Mouse (Mus musculus) limb, embryonic 15.5 days (tissue): ENCODE measurements around the gene Cd82. TPM values are rescaled to one million over a fixed set of nuclear protein-coding genes. Genes with fewer than 3 reads are reported as not detected.
A peak's percentile ranks its signal among the peaks of the same experiment; 100 is the strongest.

Source experiments
- ATAC-seq: fragments of 200-750 bp; cut with Nextera tagmentation; 2 replicates; pipeline ENCODE4 v1.8.0; 2017; ENCODE audit warnings: low read depth, moderate TSS enrichment; ENCODE audit not compliant: insufficient number of reproducible peaks, low FRiP score, low TSS enrichment
- H3K27ac ChIP-seq: fragments of 300-500 bp; sonication (generic); 2 replicates; pipeline ENCODE4 v1.5.1; 2015; ENCODE audit warnings: moderate library complexity, mild to moderate bottlenecking, inconsistent platforms
- H3K27me3 ChIP-seq: fragments of 300-500 bp; sonication (generic); 2 replicates; pipeline ENCODE4 v1.6.1; 2015; ENCODE audit warnings: inconsistent platforms
- H3K36me3 ChIP-seq: fragments of 300-500 bp; sonication (generic); 2 replicates; pipeline ENCODE4 v1.6.1; 2015; ENCODE audit warnings: inconsistent platforms
- H3K4me1 ChIP-seq: fragments of 300-500 bp; sonication (generic); 2 replicates; pipeline ENCODE4 v1.6.1; 2015; ENCODE audit warnings: inconsistent platforms
- H3K4me2 ChIP-seq: fragments of 300-500 bp; sonication (generic); 2 replicates; pipeline ENCODE4 v1.6.1; 2015; ENCODE audit warnings: mild to moderate bottlenecking, inconsistent platforms
- H3K4me3 ChIP-seq: fragments of 300-500 bp; sonication (generic); 2 replicates; pipeline ENCODE4 v1.5.1; 2015; ENCODE audit warnings: mild to moderate bottlenecking, inconsistent platforms
- H3K9ac ChIP-seq: fragments of 300-500 bp; sonication (generic); 2 replicates; pipeline ENCODE4 v1.6.1; 2015; ENCODE audit warnings: inconsistent platforms
- H3K9me3 ChIP-seq: fragments of 300-500 bp; sonication (generic); 2 replicates; pipeline ENCODE4 v1.6.1; 2016; ENCODE audit warnings: inconsistent platforms
- WGBS: fragments of 180-500 bp; shearing (Covaris S2); methylation state at CpG from one replicate; pipeline ENCODE4 v1.1.7; 2015; 5-methylcytosine and 5-hydroxymethylcytosine counted together
- polyA plus RNA-seq: library from polyadenylated mRNA; unstranded; fragments of >200 nt; fragmentation: Nextera tagmentation; extraction: Ambion mirVana; gene quantifications from 2 replicates; pipeline ENCODE4 v1.2.1, GENCODE M21; 2015

Cd82 gene
- polyA plus RNA-seq, 1 experiment from 2014 or later: 51.4 TPM

DNA sequence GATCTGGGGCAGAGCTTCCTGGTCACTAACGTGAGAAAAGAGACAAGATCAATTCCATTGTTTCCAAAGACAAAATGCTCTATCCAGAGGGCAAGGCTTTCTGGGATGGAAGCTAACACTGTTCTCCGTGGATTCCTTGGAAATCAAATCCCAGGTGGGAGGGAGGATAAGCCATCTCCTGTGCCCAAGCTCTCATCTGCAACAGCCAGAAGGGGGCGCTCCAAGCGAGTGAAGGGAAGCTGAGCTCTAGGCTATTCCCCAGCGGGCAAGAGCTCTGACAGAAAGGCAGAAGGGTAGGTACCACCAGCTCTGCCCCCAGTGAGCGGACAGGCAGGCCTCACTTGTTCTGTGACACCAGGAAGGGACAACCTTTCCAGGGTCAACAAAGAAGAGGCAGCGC lies 41.6 kb downstream of the Cd82 start:
- 26% methylated on average over 7 of the region's 7 CpGs for WGBS
- ATAC-seq: no peak
- Histone ChIP-seq H3K4me2 (no peak overlapping the region), H3K36me3 (no peaks in the 10 kb centered on the region), H3K9ac (no peak overlapping the region), H3K9me3 (no peaks in the 10 kb centered on the region), H3K4me1 (peaks cover 22% of the 10 kb centered on the region; the same call in 1 of the 2 replicates), H3K4me3 (no peak overlapping the region), H3K27me3 (no peaks in the 10 kb centered on the region), H3K27ac (no peak overlapping the region)

GRCm38 (mm10) chr2:93419971-93420370 lies 43.0 kb downstream of the Cd82 start:
- H3K9ac ChIP-seq: no peak overlapping the region
- 80% methylated on average over 12 of the region's 12 CpGs for WGBS

GRCm38 (mm10) chr2:93418396-93418795 lies 44.5 kb downstream of the Cd82 start:
- no peak overlapping the region for H3K9ac ChIP-seq
- 0 out of 2 replicates have a peak, but pooled peaks cover 11% of the 10 kb centered on the region for H3K27me3 ChIP-seq
- no peaks in the 10 kb centered on the region for H3K9me3 ChIP-seq
- H3K36me3 ChIP-seq: no peaks in the 10 kb centered on the region
- H3K4me2 ChIP-seq: no peak overlapping the region
- H3K4me3 ChIP-seq: no peak overlapping the region
- no peak overlapping the region for H3K27ac ChIP-seq
- no peak for ATAC-seq
- H3K4me1 ChIP-seq: peaks cover 10% of the 10 kb centered on the region; the same call in 1 of the 2 replicates
- WGBS: 9% methylated on average over 8 of the region's 8 CpGs

More at GRCm38 (mm10) chr2:93419971-93420370, 43.0 kb downstream of the Cd82 start:
- H3K36me3 ChIP-seq: no peaks in the 10 kb centered on the region
- ATAC-seq: no peak
- H3K4me2 ChIP-seq: no peak overlapping the region
- no peak overlapping the region for H3K4me3 ChIP-seq
- no peak overlapping the region for H3K27ac ChIP-seq
- H3K9me3 ChIP-seq: no peaks in the 10 kb centered on the region
- H3K4me1 ChIP-seq: peaks cover 12% of the 10 kb centered on the region; the same call in 1 of the 2 replicates
- 0 out of 2 replicates have a peak, but pooled peaks cover 7% of the 10 kb centered on the region for H3K27me3 ChIP-seq

DNA sequence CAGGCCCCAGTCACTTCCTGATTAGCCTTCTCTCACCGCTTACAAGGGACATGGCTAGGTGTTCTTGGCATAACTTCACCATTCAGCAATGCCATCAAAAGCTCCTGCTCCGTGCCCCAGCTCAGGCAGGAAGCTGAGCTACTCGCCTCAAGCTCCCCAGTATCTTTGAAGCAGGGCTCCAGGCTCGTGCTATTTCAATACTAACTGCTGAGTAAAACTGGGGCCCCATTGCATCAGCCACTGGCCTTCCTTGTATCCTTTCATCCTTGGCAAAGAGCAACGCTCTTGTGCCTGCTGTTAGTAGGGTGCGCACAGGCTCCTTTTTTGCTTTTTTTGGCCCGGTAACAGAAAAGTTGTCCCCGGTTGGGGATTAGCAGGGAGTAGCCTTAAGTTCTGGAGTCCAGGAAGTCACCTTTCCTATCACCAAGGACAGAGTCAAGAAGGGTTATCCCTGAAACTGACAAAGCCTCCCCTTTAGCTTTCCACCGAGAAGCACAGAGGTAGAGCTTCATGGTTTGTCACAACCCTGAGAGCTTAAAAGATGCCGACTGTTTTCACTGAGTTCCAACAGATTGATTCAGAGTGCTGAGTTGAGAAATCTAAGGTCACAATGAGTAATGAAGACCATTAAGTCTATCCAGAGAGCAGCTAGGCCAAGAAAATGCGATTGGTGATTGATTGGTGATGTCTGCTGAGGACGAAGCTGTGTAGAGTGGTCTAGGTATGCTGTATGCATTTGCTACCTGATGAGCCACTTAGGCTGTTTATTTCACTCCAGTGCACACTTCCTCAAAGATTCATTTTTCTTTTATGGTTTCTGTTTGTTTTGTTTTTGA lies 45.8 kb downstream of the Cd82 start:
- Histone ChIP-seq H3K27me3 (peaks cover 16% of the 10 kb centered on the region; the same call in 1 of the 2 replicates), H3K9me3 (no peaks in the 10 kb centered on the region), H3K4me1 (peaks cover 10% of the 10 kb centered on the region; the same call in 1 of the 2 replicates), H3K36me3 (no peaks in the 10 kb centered on the region), H3K4me2 (no peak overlapping the region), H3K27ac (no peak overlapping the region), H3K4me3 (no peak overlapping the region), H3K9ac (no peak overlapping the region)
- 73% methylated on average over 12 of the region's 12 CpGs for WGBS
- no peak for ATAC-seq

- peaks cover 10% of the 10 kb centered on the region; the same call in 1 of the 2 replicates for H3K4me1 ChIP-seq
- no peaks in the 10 kb centered on the region for H3K36me3 ChIP-seq
- ATAC-seq: 0 out of 2 replicates have a peak, but pooled peaks have one; percentile 9
- H3K27ac ChIP-seq: no peak overlapping the region
- WGBS: 34% methylated on average over 5 of the region's 5 CpGs
- H3K4me3 ChIP-seq: no peak overlapping the region
- H3K27me3 ChIP-seq: peaks cover 19% of the 10 kb centered on the region; the same call in 1 of the 2 replicates
- H3K4me2 ChIP-seq: no peak overlapping the region
- H3K9me3 ChIP-seq: no peaks in the 10 kb centered on the region
- no peak overlapping the region for H3K9ac ChIP-seq
Observed at GRCm38 (mm10) chr2:93415281-93415680, 47.7 kb downstream of the Cd82 start.

DNA sequence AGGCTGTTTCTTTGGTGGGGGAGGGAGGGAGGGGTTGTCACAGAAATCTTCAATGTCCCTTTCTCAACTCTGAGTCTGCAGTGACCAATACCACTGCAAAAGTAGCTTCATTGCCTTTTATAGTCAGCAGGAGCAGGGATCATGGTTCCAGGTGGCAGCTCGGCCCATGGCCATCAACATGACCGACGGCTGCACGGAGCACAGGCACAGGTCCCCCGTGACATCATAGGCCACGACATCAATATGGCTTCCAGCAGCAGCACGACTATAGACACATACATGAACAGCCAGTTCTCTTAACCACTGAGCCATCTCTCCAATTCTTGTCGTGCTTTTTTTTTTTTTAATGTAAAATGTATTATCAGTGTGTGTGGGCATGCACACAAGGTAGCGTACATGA lies 48.8 kb downstream of the Cd82 start:
- 85% methylated on average over 9 of the region's 9 CpGs for WGBS
- no peaks in the 10 kb centered on the region for H3K9me3 ChIP-seq
- H3K27me3 ChIP-seq: peaks cover 21% of the 10 kb centered on the region

DNA sequence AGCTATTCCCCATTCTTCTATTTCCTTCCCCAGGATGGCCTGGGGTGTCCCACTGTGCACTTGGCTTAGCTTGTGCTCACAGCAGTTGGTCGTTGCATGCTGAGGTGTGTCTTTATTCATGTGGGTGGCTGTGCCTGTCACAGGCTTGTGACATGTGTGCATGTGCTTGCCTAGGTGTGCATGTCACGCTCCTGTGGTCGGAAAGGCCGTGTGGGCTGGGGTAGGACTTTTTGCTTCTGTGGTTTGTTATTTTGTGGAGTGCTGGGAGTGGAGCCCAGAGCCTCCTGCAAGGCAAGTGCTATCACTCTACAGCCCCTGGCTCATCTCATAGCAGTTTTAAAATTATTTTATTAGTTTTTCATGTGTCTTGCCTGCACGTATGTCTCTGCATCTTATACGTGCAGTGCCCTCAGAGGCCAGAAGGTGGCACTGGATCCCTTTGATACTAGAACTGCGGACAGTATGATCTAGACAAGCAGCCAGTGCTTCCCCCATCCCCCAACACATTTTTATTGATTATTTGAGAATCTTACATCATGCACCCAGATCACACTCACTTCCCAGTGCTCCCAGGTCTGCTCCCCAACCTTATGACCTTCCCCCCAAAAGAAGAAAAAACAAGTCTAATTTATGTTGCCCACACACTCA lies 49.4 kb downstream of the Cd82 start:
- H3K27ac ChIP-seq: no peak overlapping the region
- no peak overlapping the region for H3K9ac ChIP-seq
- ATAC-seq: no peak
- peaks cover 27% of the 10 kb centered on the region for H3K27me3 ChIP-seq
- 53% methylated on average over 7 of the region's 7 CpGs for WGBS
- H3K9me3 ChIP-seq: no peaks in the 10 kb centered on the region
- no peaks in the 10 kb centered on the region for H3K36me3 ChIP-seq
- H3K4me3 ChIP-seq: no peak overlapping the region
- H3K4me1 ChIP-seq: peaks cover 3% of the 10 kb centered on the region; the same call in 1 of the 2 replicates
- no peak overlapping the region for H3K4me2 ChIP-seq

More for the DNA sequence above, 48.8 kb downstream of the Cd82 start:
- no peak for ATAC-seq
- Histone ChIP-seq H3K4me3 (no peak overlapping the region), H3K27ac (no peak overlapping the region), H3K4me2 (no peak overlapping the region), H3K9ac (no peak overlapping the region), H3K36me3 (no peaks in the 10 kb centered on the region), H3K4me1 (peaks cover 10% of the 10 kb centered on the region; the same call in 1 of the 2 replicates)

- Histone ChIP-seq H3K4me2 (no peak overlapping the region), H3K9ac (no peak overlapping the region), H3K4me3 (no peak overlapping the region), H3K27ac (no peak overlapping the region), H3K27me3 (peaks cover 27% of the 10 kb centered on the region), H3K4me1 (0 out of 2 replicates have a peak, but pooled peaks cover 3% of the 10 kb centered on the region), H3K9me3 (no peaks in the 10 kb centered on the region), H3K36me3 (no peaks in the 10 kb centered on the region)
- 52% methylated on average over 4 of the region's 4 CpGs for WGBS
- no peak for ATAC-seq
Observed at GRCm38 (mm10) chr2:93412101-93412500, 50.8 kb downstream of the Cd82 start.

GRCm38 (mm10) chr2:93410899-93411570 lies 51.9 kb downstream of the Cd82 start:
- no peak overlapping the region for H3K4me3 ChIP-seq
- no peaks in the 10 kb centered on the region for H3K36me3 ChIP-seq
- no peaks in the 10 kb centered on the region for H3K4me1 ChIP-seq
- WGBS: 46% methylated on average over 12 of the region's 12 CpGs
- H3K9ac ChIP-seq: no peak overlapping the region
- ATAC-seq: no peak
- peaks cover 27% of the 10 kb centered on the region for H3K27me3 ChIP-seq
- H3K9me3 ChIP-seq: no peaks in the 10 kb centered on the region
- no peak overlapping the region for H3K27ac ChIP-seq
- H3K4me2 ChIP-seq: no peak overlapping the region

DNA sequence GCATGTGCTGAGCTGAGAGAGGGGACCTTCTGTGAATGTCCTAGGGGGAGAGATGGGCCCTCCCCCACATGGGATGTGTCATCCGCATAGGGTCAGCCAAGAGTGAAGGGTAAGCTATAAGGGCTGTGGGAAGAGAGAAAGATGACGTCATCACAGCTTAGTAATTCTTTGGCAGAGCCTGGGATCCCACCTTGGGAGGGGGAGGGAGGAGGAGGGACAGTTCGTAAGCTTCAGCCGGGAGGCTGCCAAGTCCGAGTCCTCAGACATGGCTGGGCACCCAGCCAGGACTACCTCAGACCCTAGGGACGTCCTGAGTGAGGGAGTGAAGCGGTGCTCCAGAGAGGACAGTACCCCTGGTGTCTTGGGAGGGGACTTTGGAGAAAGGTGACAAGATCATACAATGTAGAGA lies 57.9 kb downstream of the Cd82 start:
- H3K4me2 ChIP-seq: no peak overlapping the region
- H3K4me1 ChIP-seq: peaks cover 6% of the 10 kb centered on the region; the same call in 1 of the 2 replicates
- H3K9me3 ChIP-seq: no peaks in the 10 kb centered on the region
- no peak overlapping the region for H3K9ac ChIP-seq
- no peak for ATAC-seq
- no peak overlapping the region for H3K27ac ChIP-seq
- peaks cover 13% of the 10 kb centered on the region for H3K27me3 ChIP-seq
- H3K4me3 ChIP-seq: no peak overlapping the region
- 39% methylated on average over 7 of the region's 7 CpGs for WGBS
- no peaks in the 10 kb centered on the region for H3K36me3 ChIP-seq

- 39% methylated on average over 4 of the region's 4 CpGs for WGBS
- Histone ChIP-seq H3K4me3 (no peak overlapping the region), H3K9ac (no peak overlapping the region), H3K9me3 (no peaks in the 10 kb centered on the region), H3K27ac (no peak overlapping the region), H3K4me2 (no peak overlapping the region), H3K27me3 (peaks cover 11% of the 10 kb centered on the region), H3K36me3 (no peaks in the 10 kb centered on the region), H3K4me1 (peaks cover 6% of the 10 kb centered on the region; the same call in 1 of the 2 replicates)
- ATAC-seq: no peak
Observed at GRCm38 (mm10) chr2:93404169-93404568, 58.8 kb downstream of the Cd82 start.
